Mouse (Mus musculus) urinary bladder, postnatal 10 days (tissue): ENCODE results near the gene Rnf222.
A peak's percentile ranks its signal among the peaks of the same experiment; 100 is the strongest.

Experiments used
- DNase-seq: peaks from one replicate; pipeline ENCODE4 v3.0.0; 2022; ENCODE audit warnings: low spot score

Gene Rnf222

GRCm38 (mm10) chr11:68888253-68888652, at the start of gene Rnf222:
Gene Rnf222, plus strand, starts transcription at chr11:68888553.
- DNase-seq, result no peak

GRCm38 (mm10) chr11:68839606-68840005, 48.7 kb upstream of the Rnf222 start:
- DNase-seq, result no peak

GRCm38 (mm10) chr11:68850862-68851261, 37.5 kb upstream of the Rnf222 start:
- no peak for DNase-seq

- no peak for DNase-seq
These were observed 36.5 kb upstream of the Rnf222 start for GRCm38 (mm10) chr11:68851644-68852485.

GRCm38 (mm10) chr11:68852486-68852901, 35.9 kb upstream of the Rnf222 start:
- peak; percentile 29 for DNase-seq

GRCm38 (mm10) chr11:68852932-68853409, 35.4 kb upstream of the Rnf222 start:
- peak; percentile 99 for DNase-seq

GRCm38 (mm10) chr11:68853611-68854401, 34.5 kb upstream of the Rnf222 start:
- no peak for DNase-seq

- DNase-seq, result no peak
These were observed 33.7 kb upstream of the Rnf222 start for GRCm38 (mm10) chr11:68854621-68855020.

- DNase-seq, result no peak
These were observed 31.0 kb upstream of the Rnf222 start for GRCm38 (mm10) chr11:68857329-68857728.

GRCm38 (mm10) chr11:68859943-68860593, 28.3 kb upstream of the Rnf222 start:
- DNase-seq, result no peak

GRCm38 (mm10) chr11:68862260-68862659, 26.1 kb upstream of the Rnf222 start:
- no peak for DNase-seq

- DNase-seq, result no peak
These were observed 24.7 kb upstream of the Rnf222 start for GRCm38 (mm10) chr11:68863631-68864091.

GRCm38 (mm10) chr11:68864544-68865189, 23.7 kb upstream of the Rnf222 start:
- no peak for DNase-seq

GRCm38 (mm10) chr11:68871277-68871676, 17.1 kb upstream of the Rnf222 start:
- no peak for DNase-seq

GRCm38 (mm10) chr11:68871748-68872147, 16.6 kb upstream of the Rnf222 start, which contains the start of gene Ndel1:
Gene Ndel1, minus strand, starts transcription at chr11:68871858.
- no peak for DNase-seq

- DNase-seq, result no peak
These were observed 13.5 kb upstream of the Rnf222 start for GRCm38 (mm10) chr11:68874841-68875240.

GRCm38 (mm10) chr11:68878811-68879210, 9.5 kb upstream of the Rnf222 start:
- no peak for DNase-seq

- DNase-seq, result no peak
These were observed 6.2 kb upstream of the Rnf222 start for GRCm38 (mm10) chr11:68882107-68882506.

GRCm38 (mm10) chr11:68883843-68884242, 4.5 kb upstream of the Rnf222 start:
- no peak for DNase-seq

GRCm38 (mm10) chr11:68884368-68884767, 4.0 kb upstream of the Rnf222 start:
- DNase-seq, result no peak

GRCm38 (mm10) chr11:68886091-68886490, 2.3 kb upstream of the Rnf222 start:
- no peak for DNase-seq

GRCm38 (mm10) chr11:68888653-68889052, 300 bp downstream of the Rnf222 start:
- DNase-seq, result no peak
